Mouse (Mus musculus) layer of hippocampus, adult 2 months (tissue): Measurements from ENCODE around the gene Barhl2. TPM values are rescaled to one million over a fixed set of nuclear protein-coding genes. Genes with fewer than 3 reads are reported as not detected.
A peak's percentile ranks its signal among the peaks of the same experiment; 100 is the strongest.

ENCODE experiments used
- DNase-seq, 2 experiments: peaks; one replicate each; pipeline ENCODE4 v3.0.0; 2022; ENCODE audit warnings: low spot score in 2 of 2
- H3K27ac ChIP-seq: fragments of 200-600 bp; 2 replicates; pipeline ENCODE4 v1.8.1; 2022
- H3K4me3 ChIP-seq: fragments of 200-600 bp; 2 replicates; pipeline ENCODE4 v1.8.1; 2022; ENCODE audit warnings: mild to moderate bottlenecking
- CTCF ChIP-seq: fragments of 200-600 bp; conservative IDR thresholded peaks from 2 replicates; pipeline ENCODE4 v1.8.1; 2022; ENCODE audit warnings: antibody characterized with exemption, mild to moderate bottlenecking, moderate library complexity
- total RNA-seq, 2 experiments: library from RNA; stranded (reverse); gene quantifications; 2 replicates each; pipeline ENCODE4 v1.2.3; 2021

Gene Barhl2
- total RNA-seq, 2 experiments from 2014 or later: not detected

DNA sequence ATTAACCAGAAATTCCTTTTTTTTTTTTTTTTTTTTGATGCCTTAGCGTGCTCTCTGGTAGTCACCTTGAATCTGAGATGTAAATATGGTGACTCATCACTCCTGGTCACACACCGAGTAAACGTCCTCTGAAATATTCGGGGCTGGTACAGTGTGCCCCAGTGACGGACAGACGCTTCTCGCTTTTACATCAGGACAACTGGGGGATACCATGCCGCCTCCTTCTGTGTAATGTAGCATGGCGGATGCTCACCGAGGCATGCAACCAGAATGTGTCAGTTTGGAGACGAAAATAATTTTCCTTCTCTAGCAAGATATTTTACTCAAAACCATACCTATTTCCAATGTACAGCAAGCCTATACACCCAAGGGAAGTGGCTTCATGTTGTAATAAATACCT is 37.6 kb downstream of the Barhl2 start:
- no peak for DNase-seq
- TF ChIP-seq CTCF: no peak
- Histone ChIP-seq H3K4me3 (no peak overlapping the region), H3K27ac (no peak overlapping the region)

DNA sequence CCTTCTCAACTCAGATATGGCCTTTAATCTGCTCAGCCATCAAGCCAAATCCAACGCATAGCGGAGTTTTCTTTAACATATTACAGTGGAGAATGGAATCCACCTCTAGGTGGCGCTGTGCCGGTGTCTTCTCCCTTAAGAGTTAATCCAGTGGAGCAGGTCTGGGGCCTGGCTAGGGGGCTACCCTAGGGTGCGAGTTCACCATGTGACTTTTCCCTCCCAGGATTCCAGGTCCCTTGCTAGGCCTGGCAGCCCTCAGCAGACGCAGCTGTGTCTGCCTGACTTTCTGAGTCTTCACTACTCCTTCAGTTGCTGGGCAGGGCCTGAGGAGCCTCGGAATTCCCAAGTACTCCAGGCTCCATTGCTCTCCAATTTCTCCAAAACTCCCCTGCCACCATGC is 40.8 kb downstream of the Barhl2 start:
- H3K27ac ChIP-seq: no peak overlapping the region
- peak; percentile 70 for TF ChIP-seq CTCF
- no peak for DNase-seq
- H3K4me3 ChIP-seq: no peak overlapping the region

DNA sequence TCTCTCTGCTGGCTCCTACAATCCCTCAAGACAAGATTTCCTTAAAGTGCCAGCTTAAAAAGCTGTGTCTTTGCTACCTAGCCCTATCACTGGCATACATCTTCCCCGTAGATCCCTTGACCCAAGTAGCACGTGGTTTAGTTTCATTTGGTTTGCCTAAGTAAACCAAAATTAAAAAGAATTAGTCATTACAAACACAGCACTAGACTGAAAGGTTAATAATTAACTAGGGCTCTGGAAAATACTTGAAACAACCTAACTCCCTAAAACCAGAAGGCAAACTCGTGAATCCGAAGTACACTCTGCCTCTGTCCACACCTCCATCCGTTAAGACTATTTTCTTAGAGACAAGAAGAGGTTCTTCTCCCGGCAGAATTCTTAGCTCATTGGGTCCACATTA is 41.4 kb downstream of the Barhl2 start:
- no peak for TF ChIP-seq CTCF
- no peak for DNase-seq
- Histone ChIP-seq H3K4me3 (no peak overlapping the region), H3K27ac (no peak overlapping the region)

DNA sequence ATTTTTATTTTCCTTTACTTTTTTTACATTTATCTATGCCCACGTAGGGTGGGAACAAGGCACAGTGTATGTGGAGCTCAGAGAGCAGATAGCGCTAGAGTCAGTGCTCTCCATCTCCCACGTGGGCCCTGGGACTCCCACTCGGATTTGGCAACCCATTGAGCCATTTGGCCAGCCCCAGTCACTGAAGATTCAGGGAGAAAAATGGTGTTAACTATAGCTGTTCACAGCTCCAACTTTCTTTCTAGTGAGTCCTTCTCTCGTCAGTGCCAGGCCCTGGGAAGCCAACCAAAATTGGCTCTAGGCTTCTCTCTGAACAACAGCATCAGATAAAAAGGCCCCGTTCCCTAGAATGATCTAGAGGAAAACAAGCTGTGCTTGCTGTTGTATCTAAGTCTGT is 42.2 kb downstream of the Barhl2 start:
- no peak for DNase-seq
- no peak for TF ChIP-seq CTCF
- Histone ChIP-seq H3K27ac (no peak overlapping the region), H3K4me3 (no peak overlapping the region)

DNA sequence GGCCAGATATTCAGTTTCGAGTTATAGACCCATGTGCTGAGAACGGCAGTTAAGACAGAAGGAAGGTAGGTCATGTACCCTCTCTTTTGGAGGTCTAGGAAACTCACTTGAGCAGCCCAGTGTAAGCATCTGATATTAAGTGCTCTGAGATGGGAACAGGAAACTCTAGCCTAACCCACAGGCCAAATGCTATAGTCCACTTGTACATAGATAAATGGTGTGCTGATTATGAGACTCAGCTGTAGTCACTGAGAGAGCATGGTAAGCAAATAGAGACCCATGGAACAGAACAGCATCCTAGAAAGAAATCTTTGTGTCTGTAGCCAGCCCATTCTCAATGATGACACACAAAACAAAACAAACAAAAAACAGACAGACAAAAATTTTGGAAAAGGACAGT is 55.2 kb downstream of the Barhl2 start:
- Histone ChIP-seq H3K4me3 (no peak overlapping the region), H3K27ac (no peak overlapping the region)
- TF ChIP-seq CTCF: no peak
- no peak for DNase-seq

Other genes with a start within 250 kb of the Barhl2 start
- not detected for gene Gm17304, start 150.9 kb upstream of the Barhl2 start, total RNA-seq
- gene Zfp644, start 239.1 kb upstream of the Barhl2 start, total RNA-seq: 100 to 1,000 TPM; 104 TPM